Mouse (Mus musculus) ovary, adult 18-20 months (tissue): Measurements from ENCODE around the gene Gm20905.
"Not testable (repeated sequence)": the region's sequence is repeated elsewhere in the genome, so short reads cannot be mapped to it uniquely, and the experiment has no call there.

Experiments
- DNase-seq: peaks from one replicate; pipeline ENCODE4 v3.0.0; 2022; ENCODE audit warnings: low spot score, mixed read lengths

Gene Gm20905

DNA sequence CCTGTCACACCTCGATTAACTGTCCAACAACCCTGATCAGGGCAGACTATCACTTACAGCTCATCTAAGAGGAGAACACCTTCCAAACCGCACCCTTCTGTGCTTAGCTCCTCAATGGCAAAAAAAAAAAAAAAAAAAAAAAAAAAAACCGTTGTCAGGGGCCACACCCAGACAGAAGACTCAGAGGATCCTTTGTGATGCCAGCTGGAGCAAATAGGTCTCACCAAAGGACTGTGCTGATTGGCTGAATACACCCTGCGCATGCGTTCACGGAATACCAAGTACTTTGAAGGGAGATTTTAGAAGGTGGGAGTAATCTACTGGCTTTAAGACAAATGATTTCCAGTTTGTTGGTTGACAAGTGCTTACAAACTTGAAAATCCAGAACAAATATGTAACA lies at the start of gene Gm20905:
Gene Gm20905 (minus strand): TSS at position 101 of the 400 bp plus-strand sequence.
- not testable (repeated sequence) for DNase-seq
